Mouse (Mus musculus) intestine, embryonic 15.5 days (tissue): ENCODE data around the gene Tfe3. TPM values are rescaled to one million over a fixed set of nuclear protein-coding genes. Genes with fewer than 3 reads are reported as not detected.
"Not testable (repeated sequence)": the region's sequence is repeated elsewhere in the genome, so short reads cannot be mapped to it uniquely, and the experiment has no call there.

Experiments
- ATAC-seq: fragments of 200-750 bp; cut with Nextera tagmentation; 2 replicates; pipeline ENCODE4 v1.8.0; 2017; ENCODE audit warnings: moderate TSS enrichment, moderate library complexity
- H3K27ac ChIP-seq: fragments of 300-500 bp; sonication (generic); 2 replicates; pipeline ENCODE4 v1.5.1; 2015; ENCODE audit warnings: mild to moderate bottlenecking, inconsistent platforms
- H3K27me3 ChIP-seq: fragments of 300-500 bp; sonication (generic); replicated peaks from 2 replicates; pipeline ENCODE4 v1.6.1; 2015; ENCODE audit warnings: inconsistent platforms
- H3K36me3 ChIP-seq: fragments of 300-500 bp; sonication (generic); 2 replicates; pipeline ENCODE4 v1.6.1; 2015; ENCODE audit warnings: inconsistent platforms
- H3K4me1 ChIP-seq: fragments of 300-500 bp; sonication (generic); replicated peaks from 2 replicates; pipeline ENCODE4 v1.6.1; 2015; ENCODE audit warnings: inconsistent platforms
- H3K4me2 ChIP-seq: fragments of 300-500 bp; sonication (generic); replicated peaks from 2 replicates; pipeline ENCODE4 v1.6.1; 2015; ENCODE audit warnings: mild to moderate bottlenecking, inconsistent platforms
- H3K4me3 ChIP-seq: fragments of 300-500 bp; sonication (generic); replicated peaks from 2 replicates; pipeline ENCODE4 v1.5.1; 2015; ENCODE audit warnings: inconsistent platforms
- H3K9ac ChIP-seq: fragments of 300-500 bp; sonication (generic); 2 replicates; pipeline ENCODE4 v1.6.1; 2015; ENCODE audit warnings: inconsistent platforms
- H3K9me3 ChIP-seq: fragments of 300-500 bp; sonication (generic); 2 replicates; pipeline ENCODE4 v1.6.1; 2016; ENCODE audit warnings: inconsistent platforms
- WGBS: fragments of 180-500 bp; shearing (Covaris S2); methylation state at CpG from one replicate; pipeline ENCODE4 v1.1.7; 2015; 5-methylcytosine and 5-hydroxymethylcytosine counted together
- polyA plus RNA-seq: library from polyadenylated mRNA; unstranded; fragments of >200 nt; fragmentation: Nextera tagmentation; extraction: Ambion mirVana; gene quantifications from 2 replicates; pipeline ENCODE4 v1.2.1, GENCODE M21; 2015

Tfe3 gene
- polyA plus RNA-seq, 1 experiment from 2014 or later, result 23.0 TPM

GRCm38 (mm10) chrX:7728922-7729265 lies 33.5 kb upstream of the Tfe3 start:
- WGBS, result 16% methylated on average over 4 of the region's 4 CpGs
- Histone ChIP-seq H3K27ac (no peak overlapping the region), H3K36me3 (peaks cover 2% of the 10 kb centered on the region; the same call in 1 of the 2 replicates), H3K9me3 (no peaks in the 10 kb centered on the region), H3K4me2 (peak overlapping the region; percentile 52), H3K4me3 (peak overlapping the region; percentile 49), H3K27me3 (no peaks in the 10 kb centered on the region), H3K4me1 (0 out of 2 replicates have a peak, but pooled peaks cover 3% of the 10 kb centered on the region), H3K9ac (peak overlapping the region; percentile 39)
- peak; percentile 53 for ATAC-seq

- Histone ChIP-seq H3K36me3 (no peaks in the 10 kb centered on the region), H3K27ac (no peak overlapping the region), H3K27me3 (no peaks in the 10 kb centered on the region), H3K9ac (no peak overlapping the region), H3K4me1 (no peaks in the 10 kb centered on the region), H3K4me2 (no peak overlapping the region), H3K4me3 (no peak overlapping the region), H3K9me3 (no peaks in the 10 kb centered on the region)
- WGBS, result 33% methylated on average over 25 of the region's 26 CpGs
- peak; percentile 28; the same call in 1 of the 2 replicates for ATAC-seq
Measured at GRCm38 (mm10) chrX:7733571-7734156, 28.7 kb upstream of the Tfe3 start.

- Histone ChIP-seq H3K27me3 (no peaks in the 10 kb centered on the region), H3K36me3 (no peaks in the 10 kb centered on the region), H3K9ac (no peak overlapping the region), H3K27ac (peak overlapping the region; percentile 40; the same call in 1 of the 2 replicates), H3K9me3 (no peaks in the 10 kb centered on the region), H3K4me2 (peak overlapping the region; percentile 19; the same call in 1 of the 2 replicates), H3K4me1 (no peaks in the 10 kb centered on the region), H3K4me3 (no peak overlapping the region)
- 64% methylated on average over 14 of the region's 14 CpGs for WGBS
- peak; percentile 84 for ATAC-seq
Measured at GRCm38 (mm10) chrX:7739336-7740081, 22.9 kb upstream of the Tfe3 start.

- 0 out of 2 replicates have a peak overlapping the region, but pooled peaks have one; percentile 9 for H3K4me2 ChIP-seq
- no peaks in the 10 kb centered on the region for H3K9me3 ChIP-seq
- WGBS, result 49% methylated on average over 10 of the region's 10 CpGs
- no peaks in the 10 kb centered on the region for H3K4me1 ChIP-seq
- no peak overlapping the region for H3K4me3 ChIP-seq
- peak; percentile 73 for ATAC-seq
- H3K36me3 ChIP-seq, result no peaks in the 10 kb centered on the region
- no peak overlapping the region for H3K9ac ChIP-seq
- H3K27ac ChIP-seq, result peak overlapping the region; percentile 44; the same call in 1 of the 2 replicates
- H3K27me3 ChIP-seq, result no peaks in the 10 kb centered on the region
Measured at GRCm38 (mm10) chrX:7740082-7740819, 22.1 kb upstream of the Tfe3 start.

- Histone ChIP-seq H3K4me3 (no peak overlapping the region), H3K4me2 (0 out of 2 replicates have a peak overlapping the region, but pooled peaks have one; percentile 9), H3K9ac (no peak overlapping the region), H3K36me3 (no peaks in the 10 kb centered on the region), H3K27ac (0 out of 2 replicates have a peak overlapping the region, but pooled peaks have one; percentile 44), H3K4me1 (no peaks in the 10 kb centered on the region), H3K9me3 (no peaks in the 10 kb centered on the region), H3K27me3 (no peaks in the 10 kb centered on the region)
- no peak for ATAC-seq
- 62% methylated on average over 5 of the region's 5 CpGs for WGBS
Measured at GRCm38 (mm10) chrX:7741103-7741502, 21.3 kb upstream of the Tfe3 start.

- Histone ChIP-seq H3K36me3 (no peaks in the 10 kb centered on the region), H3K27me3 (no peaks in the 10 kb centered on the region), H3K9me3 (no peaks in the 10 kb centered on the region), H3K4me2 (no peak overlapping the region), H3K27ac (no peak overlapping the region), H3K9ac (no peak overlapping the region), H3K4me3 (no peak overlapping the region), H3K4me1 (no peaks in the 10 kb centered on the region)
- ATAC-seq, result no peak
- WGBS, result 58% methylated on average over 5 of the region's 5 CpGs
Measured at GRCm38 (mm10) chrX:7743470-7743869, 18.9 kb upstream of the Tfe3 start.

GRCm38 (mm10) chrX:7744940-7745339 lies 17.4 kb upstream of the Tfe3 start:
- H3K4me2 ChIP-seq, result no peak overlapping the region
- H3K4me1 ChIP-seq, result no peaks in the 10 kb centered on the region
- H3K9me3 ChIP-seq, result no peaks in the 10 kb centered on the region
- ATAC-seq, result no peak
- no peak overlapping the region for H3K4me3 ChIP-seq
- no peaks in the 10 kb centered on the region for H3K36me3 ChIP-seq
- H3K9ac ChIP-seq, result no peak overlapping the region
- WGBS, result 46% methylated on average over 1 of the region's 1 CpGs
- no peak overlapping the region for H3K27ac ChIP-seq
- H3K27me3 ChIP-seq, result no peaks in the 10 kb centered on the region

- Histone ChIP-seq H3K9me3 (no peaks in the 10 kb centered on the region), H3K4me2 (no peak overlapping the region), H3K9ac (no peak overlapping the region), H3K27ac (no peak overlapping the region), H3K4me3 (no peak overlapping the region), H3K36me3 (no peaks in the 10 kb centered on the region), H3K4me1 (no peaks in the 10 kb centered on the region), H3K27me3 (no peaks in the 10 kb centered on the region)
- 83% methylated on average over 8 of the region's 8 CpGs for WGBS
- ATAC-seq, result no peak
Measured at GRCm38 (mm10) chrX:7745429-7745828, 16.9 kb upstream of the Tfe3 start.

GRCm38 (mm10) chrX:7750432-7751116 lies 11.8 kb upstream of the Tfe3 start, which contains the start of gene Ccdc120:
Ccdc120 (minus strand) TSS chrX:7750905.
- Histone ChIP-seq H3K27me3 (no peaks in the 10 kb centered on the region), H3K36me3 (no peaks in the 10 kb centered on the region), H3K4me2 (peak within 1 kb of the TSS; percentile 53), H3K9me3 (no peaks in the 10 kb centered on the region), H3K27ac (no peak within 1 kb of the TSS), H3K4me3 (peak within 1 kb of the TSS; percentile 49), H3K9ac (peak within 1 kb of the TSS; percentile 50), H3K4me1 (no peaks in the 10 kb centered on the region)
- peak; percentile 90 for ATAC-seq
- 9% methylated on average over 47 of the region's 56 CpGs for WGBS

GRCm38 (mm10) chrX:7753627-7754026 lies 8.7 kb upstream of the Tfe3 start:
- 10% methylated on average over 3 of the region's 3 CpGs for WGBS
- H3K4me3 ChIP-seq, ATAC-seq, H3K9ac ChIP-seq, H3K27me3 ChIP-seq, H3K36me3 ChIP-seq, H3K27ac ChIP-seq, H3K4me1 ChIP-seq, H3K4me2 ChIP-seq, H3K9me3 ChIP-seq: not testable (repeated sequence)

- Histone ChIP-seq H3K4me1 (peaks cover 7% of the 10 kb centered on the region; the same call in 1 of the 2 replicates), H3K9ac (peak overlapping the region; percentile 69), H3K27ac (peak overlapping the region; percentile 70), H3K36me3 (no peaks in the 10 kb centered on the region), H3K9me3 (no peaks in the 10 kb centered on the region), H3K4me3 (peak overlapping the region; percentile 62), H3K4me2 (peak overlapping the region; percentile 68), H3K27me3 (no peaks in the 10 kb centered on the region)
- peak; percentile 37 for ATAC-seq
- WGBS, result 15% methylated on average over 21 of the region's 21 CpGs
Measured at GRCm38 (mm10) chrX:7762921-7763197, 499 bp downstream of the Tfe3 start.
